Mouse (Mus musculus): ENCODE measurements around the gene Tbc1d22a. TPM values are rescaled to one million over a fixed set of nuclear protein-coding genes. Genes with fewer than 3 reads are reported as not detected.

Tbc1d22a gene
- total and polyA plus RNA-seq, 3 experiments, result 15.1 to 21.1 TPM; not detected in 1

DNA sequence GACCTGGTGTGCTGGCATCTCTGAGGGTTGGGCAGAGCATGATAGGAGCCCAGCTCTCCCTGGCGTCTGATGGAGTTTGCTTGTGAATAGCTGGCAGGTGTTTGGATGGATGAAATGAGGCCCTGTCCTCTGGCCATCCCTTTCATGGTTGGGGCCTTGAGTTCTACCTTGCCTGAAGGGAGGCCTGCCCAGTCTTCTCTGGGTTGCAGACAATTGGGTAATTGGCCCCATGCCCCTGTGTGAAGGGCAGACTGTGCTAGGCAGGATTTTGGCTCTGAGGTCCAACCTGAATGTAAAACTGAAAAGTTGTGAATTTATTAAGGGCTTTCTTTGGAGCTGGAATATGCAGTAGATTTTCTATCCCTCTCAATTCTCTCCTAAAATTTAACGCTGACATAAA lies 204.2 kb downstream of the Tbc1d22a start:
- TF ChIP-seq ELF1 (IDR thresholded peaks at IDR 0.05; ENCODE audit: low read depth, low read length), result no peak
- TF ChIP-seq USF1 (IDR thresholded peaks at IDR 0.05; ENCODE audit: low read depth, low read length), result no peak
- no peak for TF ChIP-seq EP300 (IDR thresholded peaks at IDR 0.05; ENCODE audit: low read depth in 1 of 2, low read length in 2 of 2)
- no peak for TF ChIP-seq JUND (IDR thresholded peaks at IDR 0.05; ENCODE audit: low read depth, low read length)
- TF ChIP-seq MAFK (IDR thresholded peaks at IDR 0.05; ENCODE audit: borderline replicate concordance, low read depth, low read length), result no peak
- TF ChIP-seq USF2 (IDR thresholded peaks at IDR 0.05; ENCODE audit: borderline replicate concordance in 1 of 2, insufficient read depth in 1 of 2, low read depth in 1 of 2, low read length in 2 of 2), result no peak
- no peak for TF ChIP-seq CTCF (IDR thresholded peaks at IDR 0.05 in 2 of 3, conservative IDR thresholded peaks at IDR 0.05 in 1 of 3; ENCODE audit: control insufficient read depth in 1 of 3, insufficient read depth in 1 of 3, low read depth in 2 of 3, low read length in 3 of 3, poor library complexity in 1 of 3, severe bottlenecking in 1 of 3)
- no peak for TF ChIP-seq KAT2A (conservative IDR thresholded peaks at IDR 0.05; ENCODE audit: low read depth, low read length)
- no peak for TF ChIP-seq MYC (IDR thresholded peaks at IDR 0.05; ENCODE audit: low read depth, low read length)
- no peak for TF ChIP-seq GATA1 (IDR thresholded peaks at IDR 0.05; ENCODE audit: low read depth, low read length)
- no peak for TF ChIP-seq UBTF (IDR thresholded peaks at IDR 0.05; ENCODE audit: borderline replicate concordance, insufficient read depth, low read depth, low read length)
- no peak for TF ChIP-seq MXI1 (IDR thresholded peaks at IDR 0.05; ENCODE audit: low read depth, low read length)
- TF ChIP-seq TBP (IDR thresholded peaks at IDR 0.05; ENCODE audit: low read depth, low read length), result no peak
- Histone ChIP-seq H3K4me1 (ENCODE audit: control insufficient read depth in 1 of 2, insufficient read depth in 2 of 2, low read length in 2 of 2) (no peaks in the 10 kb centered on the region), H3K27ac (ENCODE audit: control insufficient read depth, low read depth, low read length) (no peak overlapping the region), H3K36me3 (ENCODE audit: control insufficient read depth in 1 of 2, insufficient read depth in 2 of 2, low read length in 2 of 2) (no peaks in the 10 kb centered on the region), H3K4me3 (ENCODE audit: control insufficient read depth in 1 of 2, insufficient read depth in 1 of 2, low read depth in 2 of 2, low read length in 2 of 2) (no peak overlapping the region), H3K27me3 (ENCODE audit: control insufficient read depth in 1 of 2, insufficient read depth in 2 of 2, low read length in 2 of 2) (no peaks in the 10 kb centered on the region), H3K9ac (ENCODE audit: control insufficient read depth, low read depth, low read length, poor library complexity, severe bottlenecking) (no peak overlapping the region), H3K79me2 (ENCODE audit: control insufficient read depth, insufficient read depth, low read length, poor library complexity) (no peaks in the 10 kb centered on the region), H3K9me3 (replicated peaks; ENCODE audit: insufficient read depth, low read length) (no peaks in the 10 kb centered on the region)
- no peak for DNase-seq (ENCODE audit: low read depth, low spot score)

DNA sequence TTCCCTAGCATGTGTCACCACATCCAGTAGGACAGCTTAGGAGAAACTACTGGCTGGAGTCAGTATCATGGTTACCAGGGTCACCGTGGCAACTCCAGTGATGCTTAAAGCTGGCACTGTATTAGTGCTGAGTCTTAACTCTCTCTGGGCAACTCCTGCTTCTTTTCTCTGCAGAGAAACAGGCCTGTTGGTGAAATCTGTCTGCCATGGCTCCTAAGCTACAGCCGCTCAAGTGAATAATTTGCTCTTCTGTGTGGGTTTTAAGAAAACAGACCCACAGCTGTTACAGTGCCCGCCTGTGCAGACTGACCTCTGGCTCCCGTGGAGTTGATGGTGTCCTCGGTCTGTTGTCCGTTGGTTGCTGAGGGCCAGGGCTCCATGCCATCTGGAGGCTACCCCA lies 205.4 kb downstream of the Tbc1d22a start:
- no peaks in the 10 kb centered on the region for H3K9me3 ChIP-seq (replicated peaks; ENCODE audit: insufficient read depth, low read length)
- DNase-seq (ENCODE audit: low read depth, low spot score), result no peak
- H3K4me1 ChIP-seq (ENCODE audit: control insufficient read depth in 1 of 2, insufficient read depth in 2 of 2, low read length in 2 of 2), result no peaks in the 10 kb centered on the region
- no peak overlapping the region for H3K9ac ChIP-seq (ENCODE audit: control insufficient read depth, low read depth, low read length, poor library complexity, severe bottlenecking)
- H3K36me3 ChIP-seq (ENCODE audit: control insufficient read depth in 1 of 2, insufficient read depth in 2 of 2, low read length in 2 of 2), result no peaks in the 10 kb centered on the region
- no peak overlapping the region for H3K27ac ChIP-seq (ENCODE audit: control insufficient read depth, low read depth, low read length)
- H3K79me2 ChIP-seq (ENCODE audit: control insufficient read depth, insufficient read depth, low read length, poor library complexity), result no peaks in the 10 kb centered on the region
- no peak for TF ChIP-seq POLR2AphosphoS5 (IDR thresholded peaks at IDR 0.05; ENCODE audit: borderline replicate concordance, low read depth, low read length)
- TF ChIP-seq POLR2A (IDR thresholded peaks at IDR 0.05; ENCODE audit: control insufficient read depth in 1 of 2, insufficient read depth in 1 of 2, low read depth in 1 of 2, low read length in 2 of 2, poor library complexity in 1 of 2), result no peak
- no peak for TF ChIP-seq JUND (IDR thresholded peaks at IDR 0.05; ENCODE audit: low read depth, low read length)
- TF ChIP-seq TAL1 (IDR thresholded peaks at IDR 0.05; ENCODE audit: low read length), result no peak
- no peak for TF ChIP-seq CTCF (IDR thresholded peaks at IDR 0.05 in 2 of 3, conservative IDR thresholded peaks at IDR 0.05 in 1 of 3; ENCODE audit: control insufficient read depth in 1 of 3, insufficient read depth in 1 of 3, low read depth in 2 of 3, low read length in 3 of 3, poor library complexity in 1 of 3, severe bottlenecking in 1 of 3)
- no peak overlapping the region for H3K4me3 ChIP-seq (ENCODE audit: control insufficient read depth in 1 of 2, insufficient read depth in 1 of 2, low read depth in 2 of 2, low read length in 2 of 2)
- no peaks in the 10 kb centered on the region for H3K27me3 ChIP-seq (ENCODE audit: control insufficient read depth in 1 of 2, insufficient read depth in 2 of 2, low read length in 2 of 2)

Data from MEL (cell line).